Mouse (Mus musculus): ENCODE measurements around the gene Tmem167b. TPM values are rescaled to one million over a fixed set of nuclear protein-coding genes. Genes with fewer than 3 reads are reported as not detected.

Gene Tmem167b
- total RNA-seq, 2 experiments from 2014 or later, result 43.3 to 43.8 TPM

- peak; percentile 88 to 90 for DNase-seq (ENCODE audit: low spot score in 2 of 2)
Measured at GRCm38 (mm10) chr3:108537303-108537702, 25.0 kb downstream of the Tmem167b start.

DNA sequence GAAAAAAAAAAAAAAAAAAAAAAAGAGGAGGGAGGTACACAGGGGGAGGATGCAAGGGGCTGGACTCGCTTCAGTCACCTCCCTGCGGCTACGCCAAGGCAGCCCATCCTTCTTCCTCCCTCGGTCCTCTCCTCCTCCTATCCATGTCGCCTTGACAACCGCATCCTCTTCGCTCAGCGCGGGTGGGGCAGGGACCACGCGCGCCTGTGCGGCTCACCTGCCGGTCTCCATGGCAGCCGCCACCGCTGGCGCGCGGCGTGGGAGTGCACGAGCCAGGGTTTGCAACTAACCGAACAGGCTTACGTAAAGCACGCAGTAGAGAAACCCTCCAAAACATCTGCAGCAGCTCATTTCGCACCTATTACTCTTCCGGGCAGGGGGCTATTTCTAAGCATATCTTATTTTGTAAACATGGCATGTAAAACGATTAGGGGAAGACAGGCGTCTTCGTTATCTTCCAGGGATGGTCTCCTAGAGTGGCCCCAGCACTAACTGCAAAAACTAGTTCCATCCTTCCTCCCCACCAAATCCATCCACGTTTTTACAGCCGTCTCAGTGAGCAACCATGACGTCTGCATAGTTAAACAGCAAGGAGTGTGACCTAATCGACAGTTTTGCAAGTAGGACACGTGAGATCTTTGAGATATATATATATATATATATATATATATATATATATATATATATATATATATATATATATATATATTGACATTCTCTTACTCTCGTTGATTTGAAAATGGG, 25.6 kb downstream of the Tmem167b start, which contains the start of gene 5330417C22Rik:
Gene 5330417C22Rik (minus strand): TSS at position 20 of the 744 bp plus-strand sequence.
- peak; percentile 66 to 76 for DNase-seq (ENCODE audit: low spot score in 2 of 2)

GRCm38 (mm10) chr3:108535896-108536516, 26.3 kb downstream of the Tmem167b start:
- DNase-seq (ENCODE audit: low spot score in 2 of 2), result no peak

- no peak for DNase-seq (ENCODE audit: low spot score in 2 of 2)
Measured at GRCm38 (mm10) chr3:108533951-108534350, 28.3 kb downstream of the Tmem167b start, which contains the start of gene 1700013F07Rik. Gene 1700013F07Rik (plus strand): TSS chr3:108534150.

- no peak for DNase-seq (ENCODE audit: low spot score in 2 of 2)
Measured at GRCm38 (mm10) chr3:108533114-108533885, 29.0 kb downstream of the Tmem167b start.

- no peak for DNase-seq (ENCODE audit: low spot score in 2 of 2)
Measured at GRCm38 (mm10) chr3:108528489-108528888, 33.8 kb downstream of the Tmem167b start.

DNA sequence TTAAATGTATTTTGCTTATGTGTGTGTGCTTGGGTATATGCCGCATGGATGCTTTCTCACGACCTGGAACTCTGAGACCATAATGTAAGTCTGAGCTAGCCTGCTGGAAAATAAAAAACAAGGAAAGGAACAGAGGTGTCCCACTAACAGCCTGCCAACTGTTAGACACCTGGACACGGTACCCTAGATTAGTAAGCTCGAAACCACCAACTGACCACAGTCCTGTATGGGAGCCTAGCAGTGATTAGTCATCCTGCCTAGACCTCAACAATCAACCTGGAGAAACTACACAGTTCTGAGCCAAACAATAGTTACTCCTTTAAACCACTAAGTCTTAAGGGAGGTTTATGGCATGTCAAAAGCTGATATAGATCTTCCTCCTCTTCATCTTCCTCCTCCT, 38.9 kb downstream of the Tmem167b start:
- DNase-seq (ENCODE audit: low spot score in 2 of 2), result no peak

GRCm38 (mm10) chr3:108518276-108518675, 44.0 kb downstream of the Tmem167b start:
- no peak for DNase-seq (ENCODE audit: low spot score in 2 of 2)

DNA sequence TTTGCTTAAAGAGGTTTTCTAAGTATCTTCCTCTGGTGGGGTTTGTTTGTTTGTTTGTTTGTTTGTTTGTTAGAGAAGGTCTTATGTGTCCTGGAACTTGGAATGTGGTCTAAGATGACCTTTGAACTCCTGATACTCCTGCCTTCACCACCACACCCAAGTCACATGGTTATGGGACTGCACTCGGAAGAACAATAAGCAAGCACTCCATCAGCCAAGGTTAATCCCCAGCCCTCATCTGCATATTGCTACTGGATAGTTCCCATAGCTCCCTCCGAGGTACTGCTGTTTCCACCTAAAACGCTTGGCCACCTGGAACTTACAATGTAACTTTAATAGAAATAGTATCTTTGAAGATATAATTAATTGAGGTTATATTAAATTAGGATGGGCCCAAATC, 48.8 kb downstream of the Tmem167b start:
- no peak for DNase-seq (ENCODE audit: low spot score in 2 of 2)

- peak; percentile 46 to 48 for DNase-seq (ENCODE audit: low spot score in 2 of 2)
Measured at GRCm38 (mm10) chr3:108510716-108511483, 51.4 kb downstream of the Tmem167b start.

GRCm38 (mm10) chr3:108510156-108510555, 52.1 kb downstream of the Tmem167b start:
- no peak for DNase-seq (ENCODE audit: low spot score in 2 of 2)

GRCm38 (mm10) chr3:108508745-108509474, 53.4 kb downstream of the Tmem167b start:
- no peak for DNase-seq (ENCODE audit: low spot score in 2 of 2)

Small RNA genes within 50 kb of the gene (microRNA-seq; reads per million reads assigned to microRNA genes)
- gene Gm22860, result 0 reads per million in 2 experiments

Other genes with a start within 250 kb of the Tmem167b start
- under 1 TPM in 1 of 2 experiments, not detected in 1; 0.36 TPM for gene Mybphl, start 197.6 kb downstream of the Tmem167b start, total RNA-seq (2021)
- gene Psrc1, start 178.6 kb downstream of the Tmem167b start, total RNA-seq (2021), result 10 to 100 TPM; 12.5 to 12.8 TPM
- gene Celsr2, start 146.9 kb downstream of the Tmem167b start, total RNA-seq (2021), result 100 to 1,000 TPM; 177 to 179 TPM
- gene Sars, start 117.3 kb downstream of the Tmem167b start, total RNA-seq (2021), result 100 to 1,000 TPM; 215 TPM
- gene 1700013F07Rik, start 28.3 kb downstream of the Tmem167b start, total RNA-seq (2021), result 1 to 10 TPM; 2.1 to 2.7 TPM
- 10 to 100 TPM; 16.8 to 22.0 TPM for gene 5330417C22Rik, start 25.9 kb downstream of the Tmem167b start, total RNA-seq (2021)
- 10 to 100 TPM; 33.1 to 33.2 TPM for gene Taf13, start 9.2 kb upstream of the Tmem167b start, total RNA-seq (2021)
- gene Wdr47, start 28.8 kb upstream of the Tmem167b start, total RNA-seq (2021), result 100 to 1,000 TPM; 130 to 141 TPM
- gene Clcc1, start 91.4 kb upstream of the Tmem167b start, total RNA-seq (2021), result 10 to 100 TPM; 25.1 to 25.7 TPM
- 10 to 100 TPM; 13.5 to 20.4 TPM for gene Gpsm2, start 159.8 kb upstream of the Tmem167b start, total RNA-seq (2021)
- gene Aknad1, start 177.2 kb upstream of the Tmem167b start, total RNA-seq (2021), result not detected